Mouse (Mus musculus) heart, embryonic 10.5 days (tissue): ENCODE measurements around the gene Cdkl4. TPM values are rescaled to one million over a fixed set of nuclear protein-coding genes. Genes with fewer than 3 reads are reported as not detected.

ENCODE experiments used
- DNase-seq: peaks from one replicate; pipeline ENCODE4 v3.0.0-alpha.2; 2017; ENCODE audit warnings: low spot score
- H3K27ac ChIP-seq: fragments of 300-500 bp; sonication (generic); 2 replicates; pipeline ENCODE4 v1.5.1; 2016; ENCODE audit warnings: mild to moderate bottlenecking
- H3K27me3 ChIP-seq: fragments of 300-500 bp; sonication (generic); 2 replicates; pipeline ENCODE4 v1.6.1; 2016; ENCODE audit warnings: mild to moderate bottlenecking; ENCODE audit not compliant: poor library complexity, insufficient read depth, severe bottlenecking
- H3K36me3 ChIP-seq: fragments of 300-500 bp; sonication (generic); 2 replicates; pipeline ENCODE4 v1.6.1; 2016; ENCODE audit warnings: mild to moderate bottlenecking, moderate library complexity
- H3K4me1 ChIP-seq: fragments of 300-500 bp; sonication (generic); 2 replicates; pipeline ENCODE4 v1.6.1; 2016; ENCODE audit warnings: mild to moderate bottlenecking
- H3K4me3 ChIP-seq: fragments of 300-500 bp; sonication (generic); 2 replicates; pipeline ENCODE4 v1.5.1; 2016; ENCODE audit warnings: mild to moderate bottlenecking, moderate library complexity
- H3K9me3 ChIP-seq: fragments of 300-500 bp; sonication (generic); 2 replicates; pipeline ENCODE4 v1.6.1; 2016; ENCODE audit warnings: mild to moderate bottlenecking, moderate library complexity
- WGBS: fragments of 180-500 bp; shearing (Covaris S2); methylation state at CpG from one replicate; pipeline ENCODE4 v1.1.7; 2016; 5-methylcytosine and 5-hydroxymethylcytosine counted together
- polyA plus RNA-seq: library from polyadenylated mRNA; unstranded; fragments of >200 nt; fragmentation: Nextera tagmentation; extraction: Ambion mirVana; gene quantifications from 2 replicates; pipeline ENCODE4 v1.2.1, GENCODE M21; 2016

Cdkl4 gene
- polyA plus RNA-seq, 1 experiment from 2014 or later: 0.24 TPM

GRCm38 (mm10) chr17:80501805-80502172 is 75.8 kb downstream of the Cdkl4 start:
- Histone ChIP-seq H3K27me3 (no peaks in the 10 kb centered on the region), H3K27ac (no peak overlapping the region), H3K9me3 (no peaks in the 10 kb centered on the region), H3K4me1 (peaks cover 10% of the 10 kb centered on the region), H3K36me3 (no peaks in the 10 kb centered on the region), H3K4me3 (no peak overlapping the region)
- DNase-seq: no peak
- 74% methylated on average over 2 of the region's 2 CpGs for WGBS

- 45% methylated on average over 5 of the region's 5 CpGs for WGBS
- no peak overlapping the region for H3K27ac ChIP-seq
These were observed 76.4 kb downstream of the Cdkl4 start for GRCm38 (mm10) chr17:80501037-80501804.

GRCm38 (mm10) chr17:80500025-80500424 is 77.6 kb downstream of the Cdkl4 start:
- WGBS: 78% methylated on average over 4 of the region's 4 CpGs
- no peak overlapping the region for H3K4me3 ChIP-seq

More at GRCm38 (mm10) chr17:80501037-80501804, 76.4 kb downstream of the Cdkl4 start:
- H3K9me3 ChIP-seq: no peaks in the 10 kb centered on the region
- H3K4me3 ChIP-seq: no peak overlapping the region
- no peaks in the 10 kb centered on the region for H3K27me3 ChIP-seq
- no peaks in the 10 kb centered on the region for H3K36me3 ChIP-seq
- peaks cover 10% of the 10 kb centered on the region for H3K4me1 ChIP-seq
- DNase-seq: no peak

GRCm38 (mm10) chr17:80498600-80499268 is 78.9 kb downstream of the Cdkl4 start:
- no peak for DNase-seq
- 51% methylated on average over 11 of the region's 11 CpGs for WGBS
- H3K36me3 ChIP-seq: no peaks in the 10 kb centered on the region
- H3K9me3 ChIP-seq: no peaks in the 10 kb centered on the region
- peaks cover 10% of the 10 kb centered on the region for H3K4me1 ChIP-seq
- H3K27me3 ChIP-seq: no peaks in the 10 kb centered on the region
- no peak overlapping the region for H3K27ac ChIP-seq
- no peak overlapping the region for H3K4me3 ChIP-seq

More at GRCm38 (mm10) chr17:80500025-80500424, 77.6 kb downstream of the Cdkl4 start:
- peaks cover 10% of the 10 kb centered on the region for H3K4me1 ChIP-seq
- no peaks in the 10 kb centered on the region for H3K36me3 ChIP-seq
- no peak overlapping the region for H3K27ac ChIP-seq
- no peaks in the 10 kb centered on the region for H3K27me3 ChIP-seq
- DNase-seq: no peak
- H3K9me3 ChIP-seq: no peaks in the 10 kb centered on the region

- WGBS: 81% methylated on average over 9 of the region's 9 CpGs
- H3K4me1 ChIP-seq: peaks cover 10% of the 10 kb centered on the region
- no peak overlapping the region for H3K27ac ChIP-seq
- no peaks in the 10 kb centered on the region for H3K36me3 ChIP-seq
- no peak overlapping the region for H3K4me3 ChIP-seq
- H3K27me3 ChIP-seq: no peaks in the 10 kb centered on the region
- DNase-seq: no peak
- H3K9me3 ChIP-seq: no peaks in the 10 kb centered on the region
These were observed 80.4 kb downstream of the Cdkl4 start for GRCm38 (mm10) chr17:80497183-80497601.

GRCm38 (mm10) chr17:80496607-80497170 is 80.9 kb downstream of the Cdkl4 start:
- Histone ChIP-seq H3K9me3 (no peaks in the 10 kb centered on the region), H3K36me3 (no peaks in the 10 kb centered on the region), H3K27me3 (no peaks in the 10 kb centered on the region), H3K4me3 (no peak overlapping the region), H3K27ac (no peak overlapping the region), H3K4me1 (peaks cover 10% of the 10 kb centered on the region)
- 87% methylated on average over 8 of the region's 8 CpGs for WGBS
- DNase-seq: no peak

GRCm38 (mm10) chr17:80496185-80496584 is 81.4 kb downstream of the Cdkl4 start:
- WGBS: 83% methylated on average over 6 of the region's 6 CpGs
- Histone ChIP-seq H3K9me3 (no peaks in the 10 kb centered on the region), H3K36me3 (no peaks in the 10 kb centered on the region), H3K4me1 (peaks cover 6% of the 10 kb centered on the region), H3K4me3 (no peak overlapping the region), H3K27me3 (no peaks in the 10 kb centered on the region), H3K27ac (no peak overlapping the region)
- no peak for DNase-seq

- no peak overlapping the region for H3K27ac ChIP-seq
- H3K9me3 ChIP-seq: no peaks in the 10 kb centered on the region
- H3K4me1 ChIP-seq: no peaks in the 10 kb centered on the region
- H3K4me3 ChIP-seq: no peak overlapping the region
- 79% methylated on average over 1 of the region's 1 CpGs for WGBS
- no peaks in the 10 kb centered on the region for H3K36me3 ChIP-seq
- H3K27me3 ChIP-seq: no peaks in the 10 kb centered on the region
- DNase-seq: no peak
These were observed 83.7 kb downstream of the Cdkl4 start for GRCm38 (mm10) chr17:80493891-80494290.

GRCm38 (mm10) chr17:80492811-80493210 is 84.8 kb downstream of the Cdkl4 start:
- DNase-seq: no peak
- Histone ChIP-seq H3K4me3 (no peak overlapping the region), H3K9me3 (no peaks in the 10 kb centered on the region), H3K36me3 (no peaks in the 10 kb centered on the region), H3K27me3 (no peaks in the 10 kb centered on the region), H3K27ac (no peak overlapping the region), H3K4me1 (no peaks in the 10 kb centered on the region)
- WGBS: 78% methylated on average over 4 of the region's 4 CpGs

GRCm38 (mm10) chr17:80492274-80492673 is 85.3 kb downstream of the Cdkl4 start:
- 88% methylated on average over 4 of the region's 4 CpGs for WGBS
- H3K36me3 ChIP-seq: no peaks in the 10 kb centered on the region

GRCm38 (mm10) chr17:80490166-80490565 is 87.4 kb downstream of the Cdkl4 start:
- WGBS: 62% methylated on average over 5 of the region's 5 CpGs
- Histone ChIP-seq H3K27me3 (no peaks in the 10 kb centered on the region), H3K36me3 (no peaks in the 10 kb centered on the region), H3K4me3 (no peak overlapping the region), H3K9me3 (no peaks in the 10 kb centered on the region), H3K27ac (no peak overlapping the region), H3K4me1 (no peaks in the 10 kb centered on the region)
- no peak for DNase-seq

More at GRCm38 (mm10) chr17:80492274-80492673, 85.3 kb downstream of the Cdkl4 start:
- DNase-seq: no peak
- Histone ChIP-seq H3K4me3 (no peak overlapping the region), H3K27me3 (no peaks in the 10 kb centered on the region), H3K9me3 (no peaks in the 10 kb centered on the region), H3K4me1 (no peaks in the 10 kb centered on the region), H3K27ac (no peak overlapping the region)

- 80% methylated on average over 3 of the region's 3 CpGs for WGBS
- Histone ChIP-seq H3K27ac (no peak overlapping the region), H3K36me3 (no peaks in the 10 kb centered on the region), H3K9me3 (no peaks in the 10 kb centered on the region), H3K4me3 (no peak overlapping the region), H3K4me1 (no peaks in the 10 kb centered on the region), H3K27me3 (no peaks in the 10 kb centered on the region)
- DNase-seq: no peak
These were observed 88.7 kb downstream of the Cdkl4 start for GRCm38 (mm10) chr17:80488918-80489317.

GRCm38 (mm10) chr17:80485160-80485559 is 92.5 kb downstream of the Cdkl4 start:
- 88% methylated on average over 5 of the region's 5 CpGs for WGBS
- no peaks in the 10 kb centered on the region for H3K9me3 ChIP-seq

More at GRCm38 (mm10) chr17:80485160-80485559, 92.5 kb downstream of the Cdkl4 start:
- no peaks in the 10 kb centered on the region for H3K27me3 ChIP-seq
- no peak overlapping the region for H3K4me3 ChIP-seq
- H3K27ac ChIP-seq: no peak overlapping the region
- H3K4me1 ChIP-seq: peaks cover 16% of the 10 kb centered on the region
- DNase-seq: no peak
- H3K36me3 ChIP-seq: no peaks in the 10 kb centered on the region
